Mouse (Mus musculus) forelimb bud, embryonic 11.5 days (tissue): ENCODE results near the gene Tenm4.

Experiments
- DNase-seq: peaks from one replicate; pipeline ENCODE4 v3.0.0-alpha.2; 2012; ENCODE audit warnings: low read depth, low spot score

Tenm4 gene

DNA sequence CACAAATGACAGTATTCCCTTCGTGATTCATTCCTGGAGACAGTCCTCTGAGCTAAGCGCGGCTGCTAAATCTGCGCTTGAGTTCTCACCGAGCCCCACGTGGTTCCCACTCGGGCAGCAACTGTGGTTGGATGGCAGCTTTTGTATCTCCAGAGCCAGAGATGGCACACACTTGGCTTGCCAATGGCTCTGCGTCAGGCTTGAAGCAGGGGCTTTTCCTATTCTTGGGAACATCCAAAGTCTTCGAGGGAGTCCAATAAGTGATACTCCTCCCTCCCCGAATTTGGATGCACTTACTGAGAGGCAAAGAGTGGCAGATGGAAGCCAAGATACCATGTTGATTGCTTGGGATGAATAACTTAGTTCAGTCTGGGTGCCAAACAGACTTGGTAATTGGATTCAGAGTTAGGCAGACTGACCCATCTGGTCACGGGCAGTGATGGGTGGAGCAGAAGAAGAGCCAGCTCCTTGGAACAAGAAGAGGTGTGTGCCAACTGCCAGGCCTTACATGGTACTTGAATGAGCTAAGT, 303.6 kb downstream of the Tenm4 start:
- no peak for DNase-seq

DNA sequence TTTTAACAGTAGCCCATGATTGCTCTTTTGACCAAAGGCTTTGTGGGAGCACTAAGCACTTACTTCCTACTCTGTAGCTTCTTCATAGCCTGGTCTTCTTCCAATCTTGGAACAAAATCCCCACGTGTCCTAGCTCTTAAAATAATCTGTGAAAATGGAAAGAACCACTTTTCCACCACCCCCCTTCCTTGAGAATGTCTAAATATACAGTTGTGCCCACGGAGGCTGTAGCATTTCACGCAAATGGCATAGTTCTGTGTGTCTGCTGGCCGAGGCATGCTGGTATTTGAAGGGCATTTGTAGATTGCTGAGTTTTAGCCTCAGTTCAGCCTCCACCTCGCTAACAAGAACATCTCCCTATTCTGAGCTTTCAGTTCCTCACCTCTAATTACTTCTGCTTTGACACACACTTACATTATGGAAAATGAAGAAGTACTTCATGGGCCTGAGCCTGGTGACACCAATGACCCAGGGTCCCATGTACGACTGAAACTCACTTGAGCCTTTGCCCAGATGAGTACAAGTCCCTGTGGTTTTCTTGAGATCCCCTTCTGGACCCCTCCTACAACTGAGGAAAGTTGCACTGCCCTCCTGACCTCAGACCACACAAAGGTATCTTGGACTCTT, 306.1 kb downstream of the Tenm4 start:
- DNase-seq, result no peak

GRCm38 (mm10) chr7:96479139-96479538, 308.1 kb downstream of the Tenm4 start:
- DNase-seq, result no peak

- no peak for DNase-seq
These were observed 309.4 kb downstream of the Tenm4 start for GRCm38 (mm10) chr7:96480351-96480983.

DNA sequence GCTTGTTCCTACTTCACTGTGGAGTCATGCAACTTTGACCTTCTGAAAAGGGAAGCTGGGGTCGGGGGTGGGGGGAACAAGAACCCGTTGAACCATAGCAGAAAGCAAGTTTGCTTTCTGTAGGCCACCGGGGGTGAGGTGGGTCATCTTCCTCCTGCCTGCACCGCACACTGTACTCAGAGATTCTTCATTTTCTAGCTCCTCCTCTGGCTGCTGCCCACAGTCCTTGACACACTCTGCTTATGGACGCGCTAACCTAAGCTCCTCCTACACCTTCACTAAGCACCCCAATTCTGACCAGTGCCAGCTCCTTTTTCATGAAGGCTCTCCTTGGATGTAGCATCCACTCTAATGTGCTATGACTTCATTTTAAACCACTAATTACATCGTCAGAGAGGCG, 311.9 kb downstream of the Tenm4 start:
- no peak for DNase-seq

DNA sequence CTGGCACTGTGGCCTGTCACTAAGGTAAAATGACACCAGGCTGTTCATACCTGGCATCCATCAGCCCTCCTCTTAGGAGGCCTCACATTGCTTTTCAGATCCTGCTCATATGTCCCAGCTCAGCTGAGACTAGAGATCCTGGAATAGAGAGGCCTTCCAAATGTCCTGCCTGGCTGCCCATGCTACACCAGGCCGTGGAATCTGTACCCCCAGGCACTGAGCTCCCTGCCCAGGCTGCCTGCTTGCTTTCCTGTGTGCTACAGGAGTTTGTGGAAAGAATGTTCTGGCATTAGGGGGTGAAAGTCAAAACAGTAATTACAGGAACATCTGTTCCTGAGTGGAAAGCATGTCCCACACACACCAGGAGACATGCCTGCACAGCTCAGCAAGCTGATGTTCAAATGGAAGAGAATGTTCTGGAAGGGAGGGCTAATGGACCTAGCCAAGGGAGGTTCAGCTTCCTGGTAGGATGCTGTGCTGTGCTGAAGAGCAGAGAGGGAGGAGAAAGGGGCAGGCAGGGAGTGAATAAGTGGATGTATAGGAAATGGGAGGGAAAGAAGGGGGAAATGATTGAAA, 313.0 kb downstream of the Tenm4 start:
- no peak for DNase-seq

GRCm38 (mm10) chr7:96489348-96490076, 318.5 kb downstream of the Tenm4 start:
- DNase-seq, result no peak

DNA sequence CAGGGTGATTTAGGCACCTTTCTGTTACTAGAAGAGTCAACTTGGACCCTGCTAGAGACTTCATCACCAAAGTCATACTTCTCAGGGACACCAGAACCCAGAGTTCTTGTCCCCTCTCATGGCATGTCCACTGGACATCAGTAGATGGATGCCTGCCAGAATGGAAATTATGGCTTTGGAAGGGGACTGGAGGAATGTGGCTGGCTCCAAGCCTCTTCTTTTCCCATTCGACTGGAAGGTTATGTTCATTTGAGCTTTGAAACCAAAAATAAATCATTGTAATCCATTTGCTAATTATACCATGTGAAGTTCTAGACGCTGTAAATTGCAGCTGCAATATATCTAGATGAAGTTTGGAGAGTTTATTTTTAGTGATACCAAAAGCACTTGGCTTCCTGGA, 320.9 kb downstream of the Tenm4 start:
- DNase-seq, result no peak

GRCm38 (mm10) chr7:96492696-96493095, 321.6 kb downstream of the Tenm4 start:
- DNase-seq, result no peak

DNA sequence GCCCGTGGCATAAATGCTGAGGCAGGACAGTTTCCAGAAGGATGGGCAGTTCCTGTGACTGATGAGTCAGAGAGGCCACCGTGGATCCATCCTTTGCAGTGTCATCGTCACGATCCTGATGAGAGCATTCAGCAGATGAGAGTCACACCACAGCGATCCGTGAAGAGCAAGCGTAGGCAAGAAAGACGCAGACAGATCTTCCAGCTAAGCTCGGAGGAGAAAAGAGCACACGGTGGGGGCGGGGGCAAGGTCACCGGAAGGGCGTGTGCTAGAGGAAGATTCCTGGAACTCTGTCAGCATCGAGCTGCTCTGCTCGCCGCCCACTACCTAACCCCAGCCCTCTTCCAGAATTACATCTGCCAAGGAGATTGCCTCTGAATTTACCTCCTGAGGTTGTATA, 323.0 kb downstream of the Tenm4 start:
- DNase-seq, result no peak

DNA sequence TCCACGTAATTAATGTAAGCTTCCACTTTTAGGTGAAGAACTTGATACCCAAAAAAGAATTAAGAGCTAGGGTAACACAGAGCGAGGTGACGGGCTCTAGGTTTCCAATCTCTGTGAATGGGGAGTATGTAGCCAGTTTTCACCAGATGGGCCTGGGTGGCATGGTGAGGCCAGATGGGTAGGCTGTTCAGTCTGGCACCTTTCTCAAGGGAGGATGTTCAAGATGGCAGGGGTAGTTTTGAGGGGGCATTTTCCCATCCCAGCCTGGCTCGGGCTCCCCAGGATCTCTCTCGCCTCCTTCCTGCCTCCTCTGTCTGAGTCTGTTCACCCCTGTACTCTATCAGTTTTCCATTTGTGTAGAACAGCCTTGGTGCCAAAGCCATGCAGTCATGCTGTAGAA, 329.1 kb downstream of the Tenm4 start:
- no peak for DNase-seq

DNA sequence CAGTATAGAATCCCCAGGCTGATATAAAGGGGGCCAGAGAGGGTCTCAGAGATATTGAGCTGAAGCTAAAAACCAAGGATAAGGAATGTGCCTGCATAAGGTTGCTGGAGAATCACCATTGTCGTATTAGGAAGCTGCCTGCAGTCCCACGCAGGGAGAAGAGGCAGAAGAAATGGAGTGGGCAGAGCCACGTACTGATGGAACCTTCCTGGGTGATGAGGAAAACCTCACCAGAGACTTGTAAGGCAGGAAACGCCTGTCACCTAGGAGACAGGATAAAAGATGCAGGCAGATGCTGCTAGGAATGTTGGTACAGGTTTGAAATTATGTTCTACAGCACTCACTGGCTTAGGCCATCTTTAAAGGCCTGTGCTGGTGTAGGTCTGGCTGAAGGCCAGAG, 329.8 kb downstream of the Tenm4 start:
- no peak for DNase-seq

DNA sequence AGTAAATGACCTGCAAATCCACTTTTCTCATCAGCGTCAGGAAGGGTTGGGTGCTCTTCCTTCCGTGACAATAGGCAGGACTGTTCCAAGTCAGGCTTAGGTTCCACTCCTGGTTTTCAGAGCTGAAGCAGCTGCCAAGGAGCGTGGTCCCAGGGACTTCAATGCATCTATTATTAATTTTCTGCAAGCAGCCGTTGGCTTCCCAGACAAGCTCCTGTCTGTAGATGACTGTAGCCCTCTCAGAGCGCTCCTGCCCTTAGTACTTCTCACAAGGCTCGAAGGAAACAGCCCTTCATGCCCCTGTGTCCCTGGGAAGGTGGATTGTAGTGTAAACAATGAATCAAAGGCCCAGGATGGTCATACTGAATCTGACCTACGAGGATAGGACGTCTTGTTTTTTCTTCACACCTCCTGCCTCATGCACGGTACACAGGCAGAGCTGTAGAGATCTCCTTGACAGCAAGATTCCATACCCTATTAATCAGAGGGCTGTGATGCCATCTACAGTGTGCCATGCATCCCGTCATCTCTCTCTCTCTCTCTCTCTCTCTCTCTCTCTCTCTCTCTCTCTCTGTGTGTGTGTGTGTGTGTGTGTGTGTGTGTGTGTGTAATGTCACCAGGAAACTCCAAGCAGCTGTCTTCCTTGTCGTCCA, 331.4 kb downstream of the Tenm4 start:
- no peak for DNase-seq

GRCm38 (mm10) chr7:96505538-96505937, 334.5 kb downstream of the Tenm4 start:
- DNase-seq, result peak; percentile 31

DNA sequence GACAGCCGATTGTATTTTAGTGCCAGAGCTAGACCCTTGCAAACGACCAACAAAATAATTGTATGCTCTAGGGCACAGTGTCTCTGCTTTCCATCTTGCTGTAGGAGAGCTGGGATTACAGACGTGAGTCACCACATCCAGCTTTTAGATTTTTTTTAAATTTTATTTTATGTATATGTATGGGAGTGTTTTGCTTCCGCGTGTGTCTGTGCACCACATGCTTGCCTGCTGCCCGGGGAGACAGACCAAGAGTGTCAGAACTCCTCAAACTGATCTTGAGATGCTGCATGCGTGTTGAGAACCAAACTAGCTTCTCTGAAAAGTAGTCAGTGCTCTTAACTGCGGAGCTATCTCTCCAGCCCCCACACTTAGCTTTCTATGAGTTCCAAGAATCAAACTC, 336.0 kb downstream of the Tenm4 start:
- DNase-seq, result no peak

DNA sequence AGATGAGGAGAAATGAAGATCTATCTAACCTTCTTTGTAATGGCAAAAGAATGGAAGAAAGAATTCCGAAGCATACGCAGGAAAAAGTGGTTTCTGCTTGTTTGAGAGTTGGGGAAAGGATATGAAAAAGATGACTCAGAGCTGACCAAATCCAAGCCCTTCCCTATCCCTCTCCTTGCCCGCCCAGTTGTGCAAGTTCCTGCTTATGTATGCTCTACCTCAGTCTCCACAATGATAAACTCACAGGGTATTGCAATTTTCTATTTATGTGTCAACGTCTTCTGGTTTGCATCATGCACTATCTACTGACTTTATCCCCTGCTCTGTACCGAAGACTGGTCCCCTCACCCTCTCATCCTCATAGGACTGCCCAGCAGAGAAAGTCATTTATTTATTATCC, 339.4 kb downstream of the Tenm4 start:
- DNase-seq, result no peak

GRCm38 (mm10) chr7:96511018-96511609, 340.1 kb downstream of the Tenm4 start:
- no peak for DNase-seq

DNA sequence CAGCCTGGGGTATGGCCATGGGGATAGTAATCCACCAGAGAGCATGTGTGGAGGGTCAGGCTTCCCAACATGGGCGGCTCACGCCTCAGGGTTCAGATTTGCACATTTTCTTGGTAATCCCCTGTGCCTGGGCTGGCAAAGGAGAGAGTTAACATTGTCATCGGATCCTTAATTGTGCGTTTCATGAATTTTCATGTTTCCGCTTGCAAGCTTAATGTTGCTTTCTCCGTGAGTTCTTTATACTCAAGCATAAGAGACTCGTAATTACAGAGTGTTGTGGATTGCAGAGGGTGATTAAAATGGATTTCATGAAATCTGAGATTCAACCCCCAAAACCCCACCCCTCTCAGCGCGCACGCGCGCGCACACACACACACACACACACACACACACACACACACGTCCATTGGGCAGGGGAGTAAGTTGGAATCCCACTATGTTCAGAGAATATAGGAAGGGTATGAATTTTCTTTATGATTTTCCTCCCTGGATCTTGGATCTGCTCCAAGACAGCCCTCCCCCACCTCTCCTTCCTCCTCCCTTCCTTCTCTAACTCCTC, 341.0 kb downstream of the Tenm4 start:
- no peak for DNase-seq

- DNase-seq, result peak; percentile 59
These were observed 348.2 kb downstream of the Tenm4 start for GRCm38 (mm10) chr7:96519216-96519615.

DNA sequence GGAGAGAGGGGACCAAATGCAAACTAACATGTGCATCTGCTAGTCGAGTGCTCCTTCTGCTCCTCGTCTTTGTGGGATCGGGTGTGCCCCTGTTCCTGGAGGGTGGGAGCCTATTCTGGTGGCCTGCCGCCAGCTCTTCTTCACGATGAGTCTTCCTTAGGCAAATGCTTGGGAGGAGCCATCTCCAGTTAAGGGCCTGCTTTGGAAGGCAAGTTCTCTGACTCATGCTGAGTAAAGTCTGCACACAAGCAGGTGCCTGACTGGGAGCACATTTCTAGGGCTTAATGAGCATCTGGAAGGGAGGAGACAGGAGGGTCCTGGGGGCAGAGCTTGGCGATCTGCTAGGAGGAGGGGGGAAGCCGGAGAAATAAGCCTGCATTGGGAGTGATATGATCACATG, 350.9 kb downstream of the Tenm4 start:
- DNase-seq, result no peak

DNA sequence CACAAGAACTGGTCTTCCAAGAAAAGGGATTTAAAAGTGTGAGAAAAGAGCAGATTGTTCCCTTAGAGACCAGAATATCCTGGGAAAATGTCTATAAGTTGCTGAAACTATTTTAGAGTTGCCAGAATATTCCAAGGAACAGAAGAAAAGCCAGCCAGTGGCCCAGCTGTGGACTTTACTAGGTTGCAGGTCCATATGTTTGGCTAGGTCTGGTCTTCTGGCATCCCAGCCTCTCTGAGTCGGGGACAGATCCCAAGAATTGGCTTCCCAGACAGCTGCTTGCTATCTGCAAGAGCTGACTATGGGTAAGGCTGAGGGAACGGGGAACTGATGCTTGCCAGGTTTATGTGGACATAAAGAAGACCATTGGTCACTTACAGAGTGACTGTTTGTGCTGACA, 352.6 kb downstream of the Tenm4 start:
- no peak for DNase-seq
